Mouse (Mus musculus): ENCODE measurements at regions not wholly inside any gene's neighbourhood (a gene's known extent, or its start where the extent isn't known, plus 50 kb on each side); places are given as distances from the start of the nearest gene placed in this dataset.

- DNase-seq (ENCODE audit: extremely low read depth, low read depth, low spot score) = no peak
- 91% methylated on average over 4 of the region's 4 CpGs for WGBS
- H3K79me2 ChIP-seq (ENCODE audit: control insufficient read depth, insufficient read depth, low read length) = no peaks in the 10 kb centered on the region
- no peaks in the 10 kb centered on the region for H3K36me3 ChIP-seq (ENCODE audit: control insufficient read depth, insufficient read depth, low read length)
- H3K4me1 ChIP-seq (ENCODE audit: control insufficient read depth, insufficient read depth, low read length) = no peaks in the 10 kb centered on the region
- H3K27ac ChIP-seq (replicated peaks; ENCODE audit: insufficient read depth, low read depth, low read length) = no peak overlapping the region
- H3K9ac ChIP-seq (ENCODE audit: low read depth, low read length) = no peak overlapping the region
- H3K4me3 ChIP-seq (ENCODE audit: insufficient read depth, low read depth, low read length) = no peak overlapping the region
- no peaks in the 10 kb centered on the region for H3K27me3 ChIP-seq (ENCODE audit: control insufficient read depth, insufficient read depth, low read length)
- TF ChIP-seq POLR2A (IDR thresholded peaks at IDR 0.05; ENCODE audit: extremely low read depth, insufficient read depth, low read length) = no peak
- TF ChIP-seq CTCF (IDR thresholded peaks at IDR 0.05; ENCODE audit: low read depth, low read length) = no peak
Measured at GRCm38 (mm10) chr13:102491370-102491769, 202.0 kb upstream of the Cd180 start.

- H3K9ac ChIP-seq (ENCODE audit: low read depth, low read length) = no peak overlapping the region
- TF ChIP-seq CTCF (IDR thresholded peaks at IDR 0.05; ENCODE audit: low read depth, low read length) (no peak), POLR2A (IDR thresholded peaks at IDR 0.05; ENCODE audit: extremely low read depth, insufficient read depth, low read length) (no peak)
- no peaks in the 10 kb centered on the region for H3K4me1 ChIP-seq (ENCODE audit: control insufficient read depth, insufficient read depth, low read length)
- WGBS = 66% methylated on average over 10 of the region's 10 CpGs
- no peaks in the 10 kb centered on the region for H3K79me2 ChIP-seq (ENCODE audit: control insufficient read depth, insufficient read depth, low read length)
- no peak for DNase-seq (ENCODE audit: extremely low read depth, low read depth, low spot score)
- no peak overlapping the region for H3K27ac ChIP-seq (replicated peaks; ENCODE audit: insufficient read depth, low read depth, low read length)
- H3K4me3 ChIP-seq (ENCODE audit: insufficient read depth, low read depth, low read length) = no peak overlapping the region
- H3K27me3 ChIP-seq (ENCODE audit: control insufficient read depth, insufficient read depth, low read length) = no peaks in the 10 kb centered on the region
- H3K36me3 ChIP-seq (ENCODE audit: control insufficient read depth, insufficient read depth, low read length) = no peaks in the 10 kb centered on the region
Measured at GRCm38 (mm10) chr13:102504157-102504947, 189.0 kb upstream of the Cd180 start.

- H3K4me1 ChIP-seq (ENCODE audit: control insufficient read depth, insufficient read depth, low read length) = no peaks in the 10 kb centered on the region
- no peaks in the 10 kb centered on the region for H3K79me2 ChIP-seq (ENCODE audit: control insufficient read depth, insufficient read depth, low read length)
- no peak overlapping the region for H3K9ac ChIP-seq (ENCODE audit: low read depth, low read length)
- no peaks in the 10 kb centered on the region for H3K36me3 ChIP-seq (ENCODE audit: control insufficient read depth, insufficient read depth, low read length)
- H3K4me3 ChIP-seq (ENCODE audit: insufficient read depth, low read depth, low read length) = no peak overlapping the region
- no peak for DNase-seq (ENCODE audit: extremely low read depth, low read depth, low spot score)
- no peak overlapping the region for H3K27ac ChIP-seq (replicated peaks; ENCODE audit: insufficient read depth, low read depth, low read length)
- WGBS = 87% methylated on average over 1 of the region's 1 CpGs
- no peaks in the 10 kb centered on the region for H3K27me3 ChIP-seq (ENCODE audit: control insufficient read depth, insufficient read depth, low read length)
- TF ChIP-seq POLR2A (IDR thresholded peaks at IDR 0.05; ENCODE audit: extremely low read depth, insufficient read depth, low read length) = no peak
- TF ChIP-seq CTCF (IDR thresholded peaks at IDR 0.05; ENCODE audit: low read depth, low read length) = no peak
Measured at GRCm38 (mm10) chr13:102507226-102507625, 186.1 kb upstream of the Cd180 start.

- no peak for TF ChIP-seq CTCF (IDR thresholded peaks at IDR 0.05; ENCODE audit: low read depth, low read length)
- no peak for TF ChIP-seq POLR2A (IDR thresholded peaks at IDR 0.05; ENCODE audit: extremely low read depth, insufficient read depth, low read length)
- Histone ChIP-seq H3K9ac (ENCODE audit: low read depth, low read length) (no peak overlapping the region), H3K27ac (replicated peaks; ENCODE audit: insufficient read depth, low read depth, low read length) (no peak overlapping the region), H3K36me3 (ENCODE audit: control insufficient read depth, insufficient read depth, low read length) (no peaks in the 10 kb centered on the region), H3K4me3 (ENCODE audit: insufficient read depth, low read depth, low read length) (no peak overlapping the region), H3K79me2 (ENCODE audit: control insufficient read depth, insufficient read depth, low read length) (no peaks in the 10 kb centered on the region), H3K27me3 (ENCODE audit: control insufficient read depth, insufficient read depth, low read length) (no peaks in the 10 kb centered on the region), H3K4me1 (ENCODE audit: control insufficient read depth, insufficient read depth, low read length) (no peaks in the 10 kb centered on the region)
- peak; percentile 5 for DNase-seq (ENCODE audit: extremely low read depth, low read depth, low spot score)
Measured at GRCm38 (mm10) chr13:102507916-102508315, 185.4 kb upstream of the Cd180 start.

- 86% methylated on average over 1 of the region's 1 CpGs for WGBS
- no peaks in the 10 kb centered on the region for H3K4me1 ChIP-seq (ENCODE audit: control insufficient read depth, insufficient read depth, low read length)
- no peak for DNase-seq (ENCODE audit: extremely low read depth, low read depth, low spot score)
- H3K9ac ChIP-seq (ENCODE audit: low read depth, low read length) = no peak overlapping the region
- H3K36me3 ChIP-seq (ENCODE audit: control insufficient read depth, insufficient read depth, low read length) = no peaks in the 10 kb centered on the region
- H3K4me3 ChIP-seq (ENCODE audit: insufficient read depth, low read depth, low read length) = no peak overlapping the region
- TF ChIP-seq CTCF (IDR thresholded peaks at IDR 0.05; ENCODE audit: low read depth, low read length) (no peak), POLR2A (IDR thresholded peaks at IDR 0.05; ENCODE audit: extremely low read depth, insufficient read depth, low read length) (no peak)
- no peaks in the 10 kb centered on the region for H3K79me2 ChIP-seq (ENCODE audit: control insufficient read depth, insufficient read depth, low read length)
- no peaks in the 10 kb centered on the region for H3K27me3 ChIP-seq (ENCODE audit: control insufficient read depth, insufficient read depth, low read length)
- no peak overlapping the region for H3K27ac ChIP-seq (replicated peaks; ENCODE audit: insufficient read depth, low read depth, low read length)
Measured at GRCm38 (mm10) chr13:102510733-102511279, 182.6 kb upstream of the Cd180 start.

Data from liver, adult 2 months (tissue).